Mouse (Mus musculus) kidney, postnatal 0 days (tissue): ENCODE measurements at regions not wholly inside any gene's neighbourhood (a gene's known extent, or its start where the extent isn't known, plus 50 kb on each side); places are given as distances from the start of the nearest gene placed in this dataset.

Experiments used
- ATAC-seq: fragments of 200-750 bp; cut with Nextera tagmentation; replicated peaks from 2 replicates; pipeline ENCODE4 v1.8.0; 2017; ENCODE audit warnings: low read depth, moderate number of reproducible peaks, moderate TSS enrichment, moderate library complexity; ENCODE audit not compliant: low FRiP score
- DNase-seq: peaks from one replicate; pipeline ENCODE4 v3.0.0-alpha.2; 2016; ENCODE audit warnings: low spot score
- H3K27ac ChIP-seq: fragments of 300-500 bp; sonication (generic); 2 replicates; pipeline ENCODE4 v1.5.1; 2014; ENCODE audit warnings: mild to moderate bottlenecking
- H3K27me3 ChIP-seq: fragments of 300-500 bp; sonication (generic); 2 replicates; pipeline ENCODE4 v1.6.1; 2014; ENCODE audit warnings: low read length, mixed read lengths; ENCODE audit not compliant: insufficient read depth
- H3K36me3 ChIP-seq: fragments of 300-500 bp; sonication (generic); 2 replicates; pipeline ENCODE4 v1.6.1; 2014; ENCODE audit warnings: low read length, mixed read lengths; ENCODE audit not compliant: insufficient read depth
- H3K4me1 ChIP-seq: fragments of 300-500 bp; sonication (generic); replicated peaks from 2 replicates; pipeline ENCODE4 v1.6.1; 2014; ENCODE audit warnings: antibody characterized with exemption, low read length, mixed read lengths; ENCODE audit not compliant: insufficient read depth
- H3K4me2 ChIP-seq: fragments of 300-500 bp; sonication (generic); 2 replicates; pipeline ENCODE4 v1.6.1; 2014; ENCODE audit warnings: mild to moderate bottlenecking, low read length, moderate library complexity, mixed read lengths
- H3K4me3 ChIP-seq: fragments of 300-500 bp; sonication (generic); replicated peaks from 2 replicates; pipeline ENCODE4 v1.5.1; 2014; ENCODE audit warnings: low read depth, low read length
- H3K9ac ChIP-seq: fragments of 300-500 bp; sonication (generic); 2 replicates; pipeline ENCODE4 v1.6.1; 2014; ENCODE audit warnings: low read depth, low read length
- H3K9me3 ChIP-seq: fragments of 300-500 bp; sonication (generic); replicated peaks from 2 replicates; pipeline ENCODE4 v1.6.1; 2016; ENCODE audit warnings: low read length, inconsistent platforms, mixed read lengths
- CTCF ChIP-seq: IDR thresholded peaks from 2 replicates; pipeline ENCODE4 v1.5.1; 2016; ENCODE audit warnings: antibody characterized with exemption, low read depth, mild to moderate bottlenecking, moderate library complexity
- WGBS: fragments of 180-500 bp; shearing (Covaris S2); extraction: QIAGEN DNeasy Blood & Tissue Kit; methylation state at CpG from one replicate; pipeline ENCODE4 v1.1.7; 2014; 5-methylcytosine and 5-hydroxymethylcytosine counted together

- Histone ChIP-seq H3K4me3 (no peak overlapping the region), H3K36me3 (no peaks in the 10 kb centered on the region), H3K27ac (no peak overlapping the region), H3K27me3 (no peaks in the 10 kb centered on the region), H3K4me1 (no peaks in the 10 kb centered on the region), H3K4me2 (no peak overlapping the region), H3K9ac (no peak overlapping the region), H3K9me3 (no peaks in the 10 kb centered on the region)
- no peak for TF ChIP-seq CTCF
- no peak for ATAC-seq
- DNase-seq: peak; percentile 3
- 45% methylated on average over 2 of the region's 2 CpGs for WGBS
These were observed 503.2 kb downstream of the Ndufa4 start for GRCm38 (mm10) chr6:11404101-11404500.

- no peak overlapping the region for H3K4me2 ChIP-seq
- no peaks in the 10 kb centered on the region for H3K27me3 ChIP-seq
- no peak for TF ChIP-seq CTCF
- no peaks in the 10 kb centered on the region for H3K4me1 ChIP-seq
- H3K4me3 ChIP-seq: no peak overlapping the region
- H3K9ac ChIP-seq: no peak overlapping the region
- no peaks in the 10 kb centered on the region for H3K36me3 ChIP-seq
- DNase-seq: no peak
- WGBS: 63% methylated on average over 1 of the region's 1 CpGs
- H3K27ac ChIP-seq: no peak overlapping the region
- ATAC-seq: no peak
- H3K9me3 ChIP-seq: no peaks in the 10 kb centered on the region
These were observed 548.2 kb downstream of the Ndufa4 start for GRCm38 (mm10) chr6:11359088-11359487.

GRCm38 (mm10) chr6:11353599-11353998 is 553.7 kb downstream of the Ndufa4 start:
- 76% methylated on average over 3 of the region's 3 CpGs for WGBS
- DNase-seq (no peak), ATAC-seq (no peak)
- Histone ChIP-seq H3K4me2 (no peak overlapping the region), H3K27me3 (no peaks in the 10 kb centered on the region), H3K27ac (no peak overlapping the region), H3K36me3 (no peaks in the 10 kb centered on the region), H3K9ac (no peak overlapping the region), H3K9me3 (no peaks in the 10 kb centered on the region), H3K4me3 (no peak overlapping the region), H3K4me1 (no peaks in the 10 kb centered on the region)
- no peak for TF ChIP-seq CTCF

- DNase-seq: no peak
- no peak overlapping the region for H3K4me2 ChIP-seq
- H3K9me3 ChIP-seq: no peaks in the 10 kb centered on the region
- no peak for ATAC-seq
- H3K4me1 ChIP-seq: no peaks in the 10 kb centered on the region
- no peak overlapping the region for H3K27ac ChIP-seq
- no peak overlapping the region for H3K9ac ChIP-seq
- 66% methylated on average over 2 of the region's 2 CpGs for WGBS
- TF ChIP-seq CTCF: no peak
- no peaks in the 10 kb centered on the region for H3K27me3 ChIP-seq
- no peak overlapping the region for H3K4me3 ChIP-seq
- no peaks in the 10 kb centered on the region for H3K36me3 ChIP-seq
These were observed 573.2 kb downstream of the Ndufa4 start for GRCm38 (mm10) chr6:11334137-11334536.

GRCm38 (mm10) chr6:11313744-11314143 is 593.6 kb downstream of the Ndufa4 start:
- Histone ChIP-seq H3K9ac (no peak overlapping the region), H3K4me2 (no peak overlapping the region), H3K4me3 (no peak overlapping the region), H3K9me3 (no peaks in the 10 kb centered on the region), H3K36me3 (no peaks in the 10 kb centered on the region), H3K4me1 (no peaks in the 10 kb centered on the region), H3K27me3 (no peaks in the 10 kb centered on the region), H3K27ac (no peak overlapping the region)
- DNase-seq: no peak
- ATAC-seq: no peak
- no peak for TF ChIP-seq CTCF
- 51% methylated on average over 3 of the region's 3 CpGs for WGBS

GRCm38 (mm10) chr6:11305979-11306534 is 601.2 kb downstream of the Ndufa4 start:
- H3K36me3 ChIP-seq: no peaks in the 10 kb centered on the region
- H3K27me3 ChIP-seq: no peaks in the 10 kb centered on the region
- no peak overlapping the region for H3K9ac ChIP-seq
- H3K4me1 ChIP-seq: no peaks in the 10 kb centered on the region
- ATAC-seq (no peak), DNase-seq (no peak)
- H3K4me3 ChIP-seq: no peak overlapping the region
- H3K4me2 ChIP-seq: no peak overlapping the region
- no peaks in the 10 kb centered on the region for H3K9me3 ChIP-seq
- TF ChIP-seq CTCF: no peak
- 79% methylated on average over 2 of the region's 2 CpGs for whole genome bisulfite sequencing
- H3K27ac ChIP-seq: no peak overlapping the region

GRCm38 (mm10) chr6:11283990-11284389 is 623.3 kb downstream of the Ndufa4 start:
- ATAC-seq: no peak
- H3K27me3 ChIP-seq: no peaks in the 10 kb centered on the region
- no peaks in the 10 kb centered on the region for H3K9me3 ChIP-seq
- DNase-seq: peak; percentile 69
- no peak overlapping the region for H3K27ac ChIP-seq
- no peak overlapping the region for H3K9ac ChIP-seq
- peak; percentile 80 for TF ChIP-seq CTCF
- no peaks in the 10 kb centered on the region for H3K36me3 ChIP-seq
- WGBS: under 1% methylated on average over 2 of the region's 2 CpGs
- no peak overlapping the region for H3K4me2 ChIP-seq
- H3K4me3 ChIP-seq: no peak overlapping the region
- no peaks in the 10 kb centered on the region for H3K4me1 ChIP-seq
